Mouse (Mus musculus): ENCODE results near the gene Dok5. TPM values are rescaled to one million over a fixed set of nuclear protein-coding genes. Genes with fewer than 3 reads are reported as not detected.
A peak's percentile ranks its signal among the peaks of the same experiment; 100 is the strongest.

The Dok5 gene
- polyA plus RNA-seq, 1 experiment = 35.0 TPM

- TF ChIP-seq CTCF (IDR thresholded peaks at IDR 0.05; ENCODE audit: borderline replicate concordance, extremely low read depth, insufficient read depth, insufficient read length) (no peak), POLR2A (IDR thresholded peaks at IDR 0.05; ENCODE audit: borderline replicate concordance, extremely low read depth, insufficient read depth, insufficient read length, poor library complexity, severe bottlenecking) (no peak)
- peak; percentile 94 for DNase-seq (ENCODE audit: low read depth)
Observed at GRCm38 (mm10) chr2:170837824-170838557, 106.4 kb downstream of the Dok5 start.

- TF ChIP-seq POLR2A (IDR thresholded peaks at IDR 0.05; ENCODE audit: borderline replicate concordance, extremely low read depth, insufficient read depth, insufficient read length, poor library complexity, severe bottlenecking) (no peak), CTCF (IDR thresholded peaks at IDR 0.05; ENCODE audit: borderline replicate concordance, extremely low read depth, insufficient read depth, insufficient read length) (no peak)
- peak; percentile 72 for DNase-seq (ENCODE audit: low read depth)
Observed at GRCm38 (mm10) chr2:170841441-170841965, 109.9 kb downstream of the Dok5 start.

- peak; percentile 70 for DNase-seq (ENCODE audit: low read depth)
- TF ChIP-seq POLR2A (IDR thresholded peaks at IDR 0.05; ENCODE audit: borderline replicate concordance, extremely low read depth, insufficient read depth, insufficient read length, poor library complexity, severe bottlenecking) (no peak), CTCF (IDR thresholded peaks at IDR 0.05; ENCODE audit: borderline replicate concordance, extremely low read depth, insufficient read depth, insufficient read length) (no peak)
Observed at GRCm38 (mm10) chr2:170845511-170845910, 113.9 kb downstream of the Dok5 start.

- no peak for DNase-seq (ENCODE audit: low read depth)
- TF ChIP-seq CTCF (IDR thresholded peaks at IDR 0.05; ENCODE audit: borderline replicate concordance, extremely low read depth, insufficient read depth, insufficient read length) = no peak
- no peak for TF ChIP-seq POLR2A (IDR thresholded peaks at IDR 0.05; ENCODE audit: borderline replicate concordance, extremely low read depth, insufficient read depth, insufficient read length, poor library complexity, severe bottlenecking)
Observed at GRCm38 (mm10) chr2:170850058-170850457, 118.5 kb downstream of the Dok5 start.

GRCm38 (mm10) chr2:170852337-170852736 lies 120.7 kb downstream of the Dok5 start:
- TF ChIP-seq CTCF (IDR thresholded peaks at IDR 0.05; ENCODE audit: borderline replicate concordance, extremely low read depth, insufficient read depth, insufficient read length) = no peak
- no peak for TF ChIP-seq POLR2A (IDR thresholded peaks at IDR 0.05; ENCODE audit: borderline replicate concordance, extremely low read depth, insufficient read depth, insufficient read length, poor library complexity, severe bottlenecking)
- no peak for DNase-seq (ENCODE audit: low read depth)

GRCm38 (mm10) chr2:170855210-170855609 lies 123.6 kb downstream of the Dok5 start:
- peak; percentile 91 for DNase-seq (ENCODE audit: low read depth)
- TF ChIP-seq POLR2A (IDR thresholded peaks at IDR 0.05; ENCODE audit: borderline replicate concordance, extremely low read depth, insufficient read depth, insufficient read length, poor library complexity, severe bottlenecking) (no peak), CTCF (IDR thresholded peaks at IDR 0.05; ENCODE audit: borderline replicate concordance, extremely low read depth, insufficient read depth, insufficient read length) (no peak)

- DNase-seq (ENCODE audit: low read depth) = no peak
- no peak for TF ChIP-seq POLR2A (IDR thresholded peaks at IDR 0.05; ENCODE audit: borderline replicate concordance, extremely low read depth, insufficient read depth, insufficient read length, poor library complexity, severe bottlenecking)
- TF ChIP-seq CTCF (IDR thresholded peaks at IDR 0.05; ENCODE audit: borderline replicate concordance, extremely low read depth, insufficient read depth, insufficient read length) = no peak
Observed at GRCm38 (mm10) chr2:170856085-170856484, 124.5 kb downstream of the Dok5 start.

- DNase-seq (ENCODE audit: low read depth) = no peak
- TF ChIP-seq POLR2A (IDR thresholded peaks at IDR 0.05; ENCODE audit: borderline replicate concordance, extremely low read depth, insufficient read depth, insufficient read length, poor library complexity, severe bottlenecking) (no peak), CTCF (IDR thresholded peaks at IDR 0.05; ENCODE audit: borderline replicate concordance, extremely low read depth, insufficient read depth, insufficient read length) (no peak)
Observed at GRCm38 (mm10) chr2:170857507-170857906, 125.9 kb downstream of the Dok5 start.

- DNase-seq (ENCODE audit: low read depth) = no peak
- TF ChIP-seq POLR2A (IDR thresholded peaks at IDR 0.05; ENCODE audit: borderline replicate concordance, extremely low read depth, insufficient read depth, insufficient read length, poor library complexity, severe bottlenecking) (no peak), CTCF (IDR thresholded peaks at IDR 0.05; ENCODE audit: borderline replicate concordance, extremely low read depth, insufficient read depth, insufficient read length) (no peak)
Observed at GRCm38 (mm10) chr2:170858640-170859039, 127.0 kb downstream of the Dok5 start.

- peak; percentile 43; the same call in 1 of the 2 replicates for TF ChIP-seq CTCF (IDR thresholded peaks at IDR 0.05; ENCODE audit: borderline replicate concordance, extremely low read depth, insufficient read depth, insufficient read length)
- TF ChIP-seq POLR2A (IDR thresholded peaks at IDR 0.05; ENCODE audit: borderline replicate concordance, extremely low read depth, insufficient read depth, insufficient read length, poor library complexity, severe bottlenecking) = no peak
- no peak for DNase-seq (ENCODE audit: low read depth)
Observed at GRCm38 (mm10) chr2:170860576-170860975, 129.0 kb downstream of the Dok5 start.

GRCm38 (mm10) chr2:170862799-170863198 lies 131.2 kb downstream of the Dok5 start:
- DNase-seq (ENCODE audit: low read depth) = no peak
- TF ChIP-seq POLR2A (IDR thresholded peaks at IDR 0.05; ENCODE audit: borderline replicate concordance, extremely low read depth, insufficient read depth, insufficient read length, poor library complexity, severe bottlenecking) (no peak), CTCF (IDR thresholded peaks at IDR 0.05; ENCODE audit: borderline replicate concordance, extremely low read depth, insufficient read depth, insufficient read length) (no peak)

GRCm38 (mm10) chr2:170863201-170863600 lies 131.6 kb downstream of the Dok5 start:
- no peak for DNase-seq (ENCODE audit: low read depth)
- TF ChIP-seq POLR2A (IDR thresholded peaks at IDR 0.05; ENCODE audit: borderline replicate concordance, extremely low read depth, insufficient read depth, insufficient read length, poor library complexity, severe bottlenecking) = no peak
- no peak for TF ChIP-seq CTCF (IDR thresholded peaks at IDR 0.05; ENCODE audit: borderline replicate concordance, extremely low read depth, insufficient read depth, insufficient read length)

Data from brain, embryonic 14.5 days (tissue).